Mouse (Mus musculus): ENCODE results near the gene Sccpdh. TPM values are rescaled to one million over a fixed set of nuclear protein-coding genes. Genes with fewer than 3 reads are reported as not detected.
"Not testable (repeated sequence)": the region's sequence is repeated elsewhere in the genome, so short reads cannot be mapped to it uniquely, and the experiment has no call there.

The Sccpdh gene
- total RNA-seq (2021) = 10 to 100 TPM; 39.7 to 42.1 TPM
- long read RNA-seq, experiment 1, transcript Sccpdh-201 (12 exons, 1,948 nt) = major isoform, 46 of 47 reads
- long read RNA-seq, experiment 1, partial matches to known transcripts = 1 of 47 reads
- long read RNA-seq, experiment 1, other reads (novel, unspliced or antisense) = 0 of 47 reads
- long read RNA-seq, experiment 2, transcript Sccpdh-201 (12 exons, 1,948 nt) = major isoform, 116 of 126 reads
- long read RNA-seq, experiment 2, partial matches to known transcripts = 5 of 126 reads
- long read RNA-seq, experiment 2, other reads (novel, unspliced or antisense) = 5 of 126 reads

- peak; percentile 92 to 93 for DNase-seq (ENCODE audit: low spot score in 2 of 2)
Measured at GRCm38 (mm10) chr1:179668013-179668805, at the start of gene Sccpdh. Gene Sccpdh (plus strand): TSS chr1:179668210.

- no peak for DNase-seq (ENCODE audit: low spot score in 2 of 2)
Measured at GRCm38 (mm10) chr1:179622665-179623064, 45.3 kb upstream of the Sccpdh start.

GRCm38 (mm10) chr1:179623657-179624056, 44.4 kb upstream of the Sccpdh start:
- DNase-seq (ENCODE audit: low spot score in 2 of 2) = peak; percentile 20 to 26

- peak; percentile 28 to 45 for DNase-seq (ENCODE audit: low spot score in 2 of 2)
Measured at GRCm38 (mm10) chr1:179624354-179624753, 43.7 kb upstream of the Sccpdh start.

GRCm38 (mm10) chr1:179627855-179628254, 40.2 kb upstream of the Sccpdh start:
- DNase-seq (ENCODE audit: low spot score in 2 of 2) = no peak

GRCm38 (mm10) chr1:179628438-179629106, 39.4 kb upstream of the Sccpdh start:
- DNase-seq (ENCODE audit: low spot score in 2 of 2) = no peak

GRCm38 (mm10) chr1:179629276-179629675, 38.7 kb upstream of the Sccpdh start:
- no peak for DNase-seq (ENCODE audit: low spot score in 2 of 2)

- DNase-seq (ENCODE audit: low spot score in 2 of 2) = no peak
Measured at GRCm38 (mm10) chr1:179632746-179633413, 35.1 kb upstream of the Sccpdh start.

- no peak for DNase-seq (ENCODE audit: low spot score in 2 of 2)
Measured at GRCm38 (mm10) chr1:179633414-179633752, 34.6 kb upstream of the Sccpdh start.

GRCm38 (mm10) chr1:179634159-179634558, 33.9 kb upstream of the Sccpdh start:
- no peak for DNase-seq (ENCODE audit: low spot score in 2 of 2)

- DNase-seq (ENCODE audit: low spot score in 2 of 2) = no peak
Measured at GRCm38 (mm10) chr1:179642726-179643125, 25.3 kb upstream of the Sccpdh start.

GRCm38 (mm10) chr1:179644151-179644550, 23.9 kb upstream of the Sccpdh start:
- no peak for DNase-seq (ENCODE audit: low spot score in 2 of 2)

- peak; percentile 61 to 66 for DNase-seq (ENCODE audit: low spot score in 2 of 2)
Measured at GRCm38 (mm10) chr1:179645101-179645979, 22.7 kb upstream of the Sccpdh start.

GRCm38 (mm10) chr1:179645980-179646268, 22.1 kb upstream of the Sccpdh start:
- no peak for DNase-seq (ENCODE audit: low spot score in 2 of 2)

GRCm38 (mm10) chr1:179648678-179649077, 19.3 kb upstream of the Sccpdh start:
- DNase-seq (ENCODE audit: low spot score in 2 of 2) = not testable (repeated sequence)

GRCm38 (mm10) chr1:179649324-179649723, 18.7 kb upstream of the Sccpdh start:
- DNase-seq (ENCODE audit: low spot score in 2 of 2) = no peak

- no peak for DNase-seq (ENCODE audit: low spot score in 2 of 2)
Measured at GRCm38 (mm10) chr1:179650284-179650683, 17.7 kb upstream of the Sccpdh start.

- DNase-seq (ENCODE audit: low spot score in 2 of 2) = no peak
Measured at GRCm38 (mm10) chr1:179651224-179651623, 16.8 kb upstream of the Sccpdh start.

- DNase-seq (ENCODE audit: low spot score in 2 of 2) = no peak
Measured at GRCm38 (mm10) chr1:179663065-179663464, 4.9 kb upstream of the Sccpdh start.

GRCm38 (mm10) chr1:179664309-179664930, 3.6 kb upstream of the Sccpdh start:
- DNase-seq (ENCODE audit: low spot score in 2 of 2) = no peak

All from adrenal gland, adult 18-20 months (tissue).